Mouse (Mus musculus) MEL (cell line): ENCODE data around the gene Rsbn1. TPM values are rescaled to one million over a fixed set of nuclear protein-coding genes. Genes with fewer than 3 reads are reported as not detected.

Source experiments
- DNase-seq: peaks from one replicate; pipeline ENCODE4 v3.0.0; 2011; ENCODE audit warnings: low read depth, low spot score
- H3K27ac ChIP-seq: 2 replicates; pipeline ENCODE4 v1.5.1; 2012; ENCODE audit warnings: low read depth, mild to moderate bottlenecking, control low read depth, low read length, moderate library complexity; ENCODE audit not compliant: control insufficient read depth
- H3K27me3 ChIP-seq, 2 experiments: fragments of 150-350 bp in 1 of 2; sonication (generic) in 1 of 2; 2 replicates each; pipeline ENCODE4 v1.6.1; 2012; ENCODE audit warnings: low read length in 2 of 2, mild to moderate bottlenecking in 2 of 2, improper control_type of control experiment in 1 of 2, moderate library complexity in 1 of 2; ENCODE audit not compliant: insufficient read depth in 2 of 2, control insufficient read depth in 1 of 2
- H3K36me3 ChIP-seq, 2 experiments: 2 replicates each; pipeline ENCODE4 v1.6.1; 2012 to 2014; ENCODE audit warnings: low read length in 2 of 2, improper control_type of control experiment in 1 of 2, inconsistent platforms in 1 of 2, mild to moderate bottlenecking in 1 of 2; ENCODE audit not compliant: insufficient read depth in 2 of 2, control insufficient read depth in 1 of 2
- H3K4me1 ChIP-seq, 2 experiments: fragments of 150-350 bp in 1 of 2; sonication (generic) in 1 of 2; 2 replicates each; pipeline ENCODE4 v1.6.1; 2012; ENCODE audit warnings: low read length in 2 of 2, improper control_type of control experiment in 1 of 2, mild to moderate bottlenecking in 1 of 2; ENCODE audit not compliant: insufficient read depth in 2 of 2, control insufficient read depth in 1 of 2
- H3K4me3 ChIP-seq, 2 experiments: fragments of 150-350 bp in 1 of 2; sonication (generic) in 1 of 2; 2 replicates each; pipeline ENCODE4 v1.5.1; 2012; ENCODE audit warnings: low read depth in 2 of 2, low read length in 2 of 2, mild to moderate bottlenecking in 2 of 2, moderate library complexity in 2 of 2, control low read depth in 1 of 2, improper control_type of control experiment in 1 of 2; ENCODE audit not compliant: control insufficient read depth in 1 of 2, insufficient read depth in 1 of 2
- H3K79me2 ChIP-seq: 2 replicates; pipeline ENCODE4 v1.6.1; 2012; ENCODE audit warnings: mild to moderate bottlenecking, low read length, moderate library complexity; ENCODE audit not compliant: control insufficient read depth, poor library complexity, insufficient read depth
- H3K9ac ChIP-seq: 2 replicates; pipeline ENCODE4 v1.6.1; 2012; ENCODE audit warnings: low read depth, mild to moderate bottlenecking, control low read depth, low read length, moderate library complexity; ENCODE audit not compliant: control insufficient read depth, poor library complexity, severe bottlenecking
- H3K9me3 ChIP-seq: fragments of 150-350 bp; sonication (generic); replicated peaks from 2 replicates; pipeline ENCODE4 v1.6.1; 2012; ENCODE audit warnings: mild to moderate bottlenecking, low read length, improper control_type of control experiment, moderate library complexity; ENCODE audit not compliant: insufficient read depth
- BHLHE40 ChIP-seq: IDR thresholded peaks from 2 replicates; pipeline ENCODE4 v1.6.1; 2012; ENCODE audit warnings: low read depth, mild to moderate bottlenecking, inconsistent platforms, low read length, improper control_type of control experiment, borderline replicate concordance
- CTCF ChIP-seq, 3 experiments: IDR thresholded peaks in 2 of 3; conservative IDR thresholded peaks in 1 of 3; 2 replicates each; pipeline ENCODE4 v1.5.1; 2011 to 2012; ENCODE audit warnings: low read length in 3 of 3, low read depth in 2 of 3, mild to moderate bottlenecking in 2 of 3, improper control_type of control experiment in 1 of 3, inconsistent platforms in 1 of 3, mixed read lengths in 1 of 3, moderate library complexity in 1 of 3; ENCODE audit not compliant: control insufficient read depth in 1 of 3, insufficient read depth in 1 of 3, poor library complexity in 1 of 3, severe bottlenecking in 1 of 3
- E2F4 ChIP-seq: IDR thresholded peaks from 2 replicates; pipeline ENCODE4 v1.6.1; 2011; ENCODE audit warnings: low read depth, low read length, improper control_type of control experiment, borderline replicate concordance
- ELF1 ChIP-seq: IDR thresholded peaks from 2 replicates; pipeline ENCODE4 v1.6.1; 2014; ENCODE audit warnings: low read depth, mild to moderate bottlenecking, inconsistent platforms, low read length, improper control_type of control experiment, moderate library complexity
- EP300 ChIP-seq, 2 experiments: IDR thresholded peaks; 2 replicates each; pipeline ENCODE4 v1.6.1; 2011; ENCODE audit warnings: improper control_type of control experiment in 2 of 2, low read length in 2 of 2, low read depth in 1 of 2, mild to moderate bottlenecking in 1 of 2
- ETS1 ChIP-seq: IDR thresholded peaks from 2 replicates; pipeline ENCODE4 v1.6.1; 2012; ENCODE audit warnings: low read depth, mild to moderate bottlenecking, inconsistent platforms, low read length, improper control_type of control experiment, moderate library complexity
- GABPA ChIP-seq: IDR thresholded peaks from 2 replicates; pipeline ENCODE4 v1.6.1; 2012; ENCODE audit warnings: low read depth, mild to moderate bottlenecking, inconsistent platforms, low read length, improper control_type of control experiment, moderate library complexity
- GATA1 ChIP-seq: IDR thresholded peaks from 2 replicates; pipeline ENCODE4 v1.6.1; 2011; ENCODE audit warnings: low read depth, low read length, improper control_type of control experiment
- HCFC1 ChIP-seq: IDR thresholded peaks from 2 replicates; pipeline ENCODE4 v1.6.1; 2012; ENCODE audit warnings: low read depth, mild to moderate bottlenecking, inconsistent platforms, low read length, improper control_type of control experiment, moderate library complexity
- JUND ChIP-seq: IDR thresholded peaks from 2 replicates; pipeline ENCODE4 v1.6.1; 2011; ENCODE audit warnings: low read depth, mild to moderate bottlenecking, improper control_type of control experiment, low read length
- KAT2A ChIP-seq: conservative IDR thresholded peaks from 2 replicates; pipeline ENCODE4 v1.6.1; 2012; ENCODE audit warnings: low read depth, low read length, improper control_type of control experiment, inconsistent platforms
- MAX ChIP-seq: IDR thresholded peaks from 2 replicates; pipeline ENCODE4 v1.6.1; 2011; ENCODE audit warnings: low read length, improper control_type of control experiment
- MAZ ChIP-seq: IDR thresholded peaks from 2 replicates; pipeline ENCODE4 v1.6.1; 2012; ENCODE audit warnings: low read depth, mild to moderate bottlenecking, inconsistent platforms, low read length, improper control_type of control experiment
- MEF2A ChIP-seq: IDR thresholded peaks from 2 replicates; pipeline ENCODE4 v1.6.1; 2014; ENCODE audit warnings: low read depth, mild to moderate bottlenecking, inconsistent platforms, low read length, improper control_type of control experiment; ENCODE audit not compliant: poor library complexity, insufficient replicate concordance, severe bottlenecking; ENCODE audit errors: extremely low read depth
- MXI1 ChIP-seq: IDR thresholded peaks from 2 replicates; pipeline ENCODE4 v1.6.1; 2011; ENCODE audit warnings: mild to moderate bottlenecking, low read depth, low read length, improper control_type of control experiment
- MYB ChIP-seq: IDR thresholded peaks from 2 replicates; pipeline ENCODE4 v1.6.1; 2011; ENCODE audit warnings: mild to moderate bottlenecking, low read depth, low read length, improper control_type of control experiment
- NRF1 ChIP-seq: IDR thresholded peaks from 2 replicates; pipeline ENCODE4 v1.6.1; 2014; ENCODE audit warnings: low read depth, mild to moderate bottlenecking, inconsistent platforms, low read length, improper control_type of control experiment, moderate library complexity; ENCODE audit not compliant: poor library complexity, insufficient read depth, severe bottlenecking
- POLR2A ChIP-seq, 2 experiments: IDR thresholded peaks; 2 replicates each; pipeline ENCODE4 v1.6.1; 2011 to 2012; ENCODE audit warnings: low read length in 2 of 2, mild to moderate bottlenecking in 2 of 2, control low read depth in 1 of 2, improper control_type of control experiment in 1 of 2, low read depth in 1 of 2, moderate library complexity in 1 of 2; ENCODE audit not compliant: control insufficient read depth in 1 of 2, insufficient read depth in 1 of 2, poor library complexity in 1 of 2
- POLR2AphosphoS2 ChIP-seq: IDR thresholded peaks from 2 replicates; pipeline ENCODE4 v1.6.1; 2011; ENCODE audit warnings: low read length, improper control_type of control experiment
- POLR2AphosphoS5 ChIP-seq: IDR thresholded peaks from 2 replicates; pipeline ENCODE4 v1.6.1; 2012; ENCODE audit warnings: low read depth, borderline replicate concordance, mild to moderate bottlenecking, inconsistent platforms, low read length, moderate library complexity, mixed read lengths
- RAD21 ChIP-seq: IDR thresholded peaks from 2 replicates; pipeline ENCODE4 v1.6.1; 2011; ENCODE audit warnings: mild to moderate bottlenecking, low read depth, low read length, improper control_type of control experiment
- RCOR1 ChIP-seq: IDR thresholded peaks from 2 replicates; pipeline ENCODE4 v1.6.1; 2012; ENCODE audit warnings: low read depth, mild to moderate bottlenecking, inconsistent platforms, low read length, improper control_type of control experiment
- SIN3A ChIP-seq: IDR thresholded peaks from 2 replicates; pipeline ENCODE4 v1.6.1; 2012; ENCODE audit warnings: low read length, improper control_type of control experiment, inconsistent platforms
- SMC3 ChIP-seq: IDR thresholded peaks from 2 replicates; pipeline ENCODE4 v1.6.1; 2011; ENCODE audit warnings: low read depth, low read length, improper control_type of control experiment
- TAL1 ChIP-seq: IDR thresholded peaks from 2 replicates; pipeline ENCODE4 v1.6.1; 2012; ENCODE audit warnings: mild to moderate bottlenecking, inconsistent platforms, low read length, moderate library complexity, mixed read lengths
- TBP ChIP-seq: IDR thresholded peaks from 2 replicates; pipeline ENCODE4 v1.8.0; 2011; ENCODE audit warnings: low read depth, low read length, improper control_type of control experiment
- TCF12 ChIP-seq: IDR thresholded peaks from 2 replicates; pipeline ENCODE4 v1.6.1; 2014; ENCODE audit warnings: low read depth, mild to moderate bottlenecking, inconsistent platforms, low read length, improper control_type of control experiment, moderate library complexity
- UBTF ChIP-seq: IDR thresholded peaks from 2 replicates; pipeline ENCODE4 v1.6.1; 2012; ENCODE audit warnings: low read depth, mild to moderate bottlenecking, inconsistent platforms, low read length, improper control_type of control experiment, moderate library complexity, borderline replicate concordance; ENCODE audit not compliant: insufficient read depth
- USF1 ChIP-seq: IDR thresholded peaks from 2 replicates; pipeline ENCODE4 v1.6.1; 2014; ENCODE audit warnings: low read depth, mild to moderate bottlenecking, inconsistent platforms, low read length, improper control_type of control experiment, moderate library complexity
- USF2 ChIP-seq, 2 experiments: IDR thresholded peaks; 2 replicates each; pipeline ENCODE4 v1.6.1; 2011 to 2012; ENCODE audit warnings: improper control_type of control experiment in 2 of 2, low read length in 2 of 2, borderline replicate concordance in 1 of 2, inconsistent platforms in 1 of 2, low read depth in 1 of 2, mild to moderate bottlenecking in 1 of 2; ENCODE audit not compliant: insufficient read depth in 1 of 2
- ZC3H11A ChIP-seq: IDR thresholded peaks from 2 replicates; pipeline ENCODE4 v1.6.1; 2012; ENCODE audit warnings: low read depth, mild to moderate bottlenecking, inconsistent platforms, low read length, improper control_type of control experiment
- ZKSCAN1 ChIP-seq: IDR thresholded peaks from 2 replicates; pipeline ENCODE4 v1.6.1; 2012; ENCODE audit warnings: low read depth, mild to moderate bottlenecking, inconsistent platforms, low read length, improper control_type of control experiment, moderate library complexity
- ZMIZ1 ChIP-seq: IDR thresholded peaks from 2 replicates; pipeline ENCODE4 v1.6.1; 2012; ENCODE audit warnings: low read depth, mild to moderate bottlenecking, inconsistent platforms, low read length, improper control_type of control experiment, moderate library complexity
- ZNF384 ChIP-seq: IDR thresholded peaks from 2 replicates; pipeline ENCODE4 v1.6.1; 2012; ENCODE audit warnings: low read depth, mild to moderate bottlenecking, inconsistent platforms, low read length, improper control_type of control experiment
- polyA plus RNA-seq, 2 experiments: library from polyadenylated mRNA; stranded (reverse) in 1 of 2; unstranded in 1 of 2; fragments of >175 nt in 1 of 2; fragments of >200 nt in 1 of 2; gene quantifications; 2 replicates each; pipeline versions ENCODE4 v1.2.1 to v1.2.4; 2012; ENCODE audit warnings: low replicate concordance in 2 of 2, low read depth in 1 of 2; ENCODE audit not compliant: insufficient read length in 2 of 2, insufficient read depth in 1 of 2, missing spikeins in 1 of 2
- total RNA-seq: library from RNA; depleted of rRNA; stranded (reverse); fragments of 300-350 nt; gene quantifications from 2 replicates; pipeline ENCODE4 v1.2.3, GENCODE M21; 2012; rRNA removed

Rsbn1 gene
- total RNA-seq: 10.5 and 12.2 TPM in 2 replicates
- polyA plus RNA-seq: 10 to 100 TPM; 10.8 to 37.3 TPM

DNA sequence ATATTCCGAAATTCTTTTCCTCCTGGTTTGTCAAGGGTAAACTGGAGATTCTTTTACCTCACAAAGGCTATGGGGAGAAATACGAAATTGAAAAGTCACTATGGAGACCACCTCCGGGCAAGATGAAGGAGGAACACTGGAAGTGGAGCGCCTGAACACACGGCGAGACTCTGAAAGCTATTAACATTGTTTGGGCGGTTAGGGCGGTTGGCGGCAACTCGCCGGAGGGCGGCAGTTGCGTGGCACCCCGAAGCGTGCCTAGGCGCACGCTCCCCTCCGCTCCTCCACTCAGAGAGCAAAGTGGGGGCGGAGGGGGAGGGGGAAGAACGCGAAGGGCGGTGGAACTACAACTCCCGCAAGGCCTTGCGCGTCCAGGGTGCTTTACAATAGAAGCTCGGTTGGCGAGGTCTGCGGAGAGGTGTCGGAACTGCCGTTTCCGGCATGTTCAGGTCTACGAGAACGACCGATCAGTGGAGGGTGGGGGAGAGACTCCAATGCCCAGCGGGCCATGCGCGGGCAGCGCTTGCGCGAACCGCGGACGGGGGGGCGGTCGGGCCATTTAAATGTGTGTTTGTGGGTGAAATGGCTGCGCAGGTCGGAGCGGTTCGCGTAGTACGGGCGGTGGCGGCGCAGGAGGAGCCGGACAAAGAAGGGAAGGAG lies at the start of gene Rsbn1:
Gene Rsbn1 (plus strand): TSS at position 111 of the 660 bp plus-strand sequence.
- peak; percentile 99 for DNase-seq
- Histone ChIP-seq H3K4me1 (0 out of 4 replicates have a peak, but pooled peaks cover 0 to 3% of the 10 kb centered on the region in 2 experiments), H3K9ac (peak within 1 kb of the TSS; percentile 95), H3K27me3 (no peaks in the 10 kb centered on the region), H3K27ac (peak within 1 kb of the TSS; percentile 94), H3K36me3 (peaks cover 0 to 12% of the 10 kb centered on the region in 2 experiments; a peak in 2 of 4 replicates), H3K9me3 (no peaks in the 10 kb centered on the region), H3K79me2 (peaks cover 29% of the 10 kb centered on the region), H3K4me3 (peak within 1 kb of the TSS; percentile 93 to 98)
- peak; percentile 51; the same call in 1 of the 2 replicates for TF ChIP-seq ZNF384
- TF ChIP-seq POLR2AphosphoS5: no peak
- no peak for TF ChIP-seq JUND
- no peak for TF ChIP-seq USF2 (IDR thresholded peaks at IDR 0.05; ENCODE audit: borderline replicate concordance in 1 of 2, insufficient read depth in 1 of 2, low read depth in 1 of 2, low read length in 2 of 2)
- no peak for TF ChIP-seq MEF2A
- TF ChIP-seq POLR2AphosphoS2: peak; percentile 96
- TF ChIP-seq EP300 (IDR thresholded peaks at IDR 0.05; ENCODE audit: low read depth in 1 of 2, low read length in 2 of 2): peak in 1 of 2 experiments; percentile 77; a peak in 2 of 4 replicates
- TF ChIP-seq SMC3: no peak
- peak; percentile 97 for TF ChIP-seq HCFC1
- no peak for TF ChIP-seq ZC3H11A
- peak; percentile 72; the same call in 1 of the 2 replicates for TF ChIP-seq ETS1
- no peak for TF ChIP-seq TAL1
- TF ChIP-seq MAX: peak; percentile 88
- TF ChIP-seq GATA1: no peak
- no peak for TF ChIP-seq UBTF
- TF ChIP-seq E2F4: 0 out of 2 replicates have a peak, but pooled peaks have one; percentile 49
- TF ChIP-seq TCF12: peak; percentile 49
- TF ChIP-seq USF1: no peak
- TF ChIP-seq TBP: peak; percentile 86
- TF ChIP-seq SIN3A: peak; percentile 93; the same call in 1 of the 2 replicates
- TF ChIP-seq RAD21: no peak
- TF ChIP-seq MAZ: peak; percentile 97
- peak; percentile 88 for TF ChIP-seq KAT2A
- peak; percentile 99 for TF ChIP-seq MYB
- no peak; the same call in 1 of the 2 replicates for TF ChIP-seq RCOR1
- peak; percentile 90 for TF ChIP-seq MXI1
- peak; percentile 81 to 96 for TF ChIP-seq POLR2A (IDR thresholded peaks at IDR 0.05; ENCODE audit: control insufficient read depth in 1 of 2, insufficient read depth in 1 of 2, low read depth in 1 of 2, low read length in 2 of 2, poor library complexity in 1 of 2)
- TF ChIP-seq NRF1: peak; percentile 83
- 0 out of 6 replicates have a peak, but pooled peaks of 1 of the 3 experiments have one; percentile 10 for TF ChIP-seq CTCF (IDR thresholded peaks at IDR 0.05 in 2 of 3, conservative IDR thresholded peaks at IDR 0.05 in 1 of 3; ENCODE audit: control insufficient read depth in 1 of 3, insufficient read depth in 1 of 3, low read depth in 2 of 3, low read length in 3 of 3, poor library complexity in 1 of 3, severe bottlenecking in 1 of 3)
- no peak for TF ChIP-seq ZKSCAN1
- TF ChIP-seq BHLHE40: peak; percentile 59; the same call in 1 of the 2 replicates
- TF ChIP-seq GABPA: no peak
- TF ChIP-seq ELF1: peak; percentile 86
- TF ChIP-seq ZMIZ1: peak; percentile 65; the same call in 1 of the 2 replicates
